Mouse (Mus musculus) retina, postnatal 1 day (tissue): Measurements from ENCODE around the gene Cnksr1.

ENCODE experiments used
- DNase-seq: peaks from one replicate; pipeline ENCODE4 v3.0.0-alpha.2; 2012

Gene Cnksr1

DNA sequence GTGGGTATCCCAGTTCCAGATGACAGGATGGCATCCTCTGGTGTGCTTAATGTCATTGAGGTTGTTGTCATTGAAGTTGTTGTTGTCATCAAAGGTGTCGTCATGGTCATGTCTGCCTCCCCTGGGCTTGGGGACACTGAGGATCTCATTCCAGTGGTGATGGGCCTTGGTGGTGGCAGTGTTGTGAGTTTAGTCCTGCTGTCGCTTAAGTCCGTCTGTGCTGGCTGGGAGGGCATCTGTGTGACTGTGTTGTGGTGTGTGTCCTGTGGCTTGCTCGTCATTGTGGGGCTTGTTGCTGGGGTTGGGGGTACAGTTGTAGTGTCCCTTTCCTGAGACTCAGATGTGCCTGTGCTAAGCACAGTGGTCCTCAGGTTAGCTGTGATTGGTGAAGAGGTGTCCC lies 35.3 kb downstream of the Cnksr1 start, which contains the start of gene Gm7534:
TSS of gene Gm7534 (minus strand) at position 101 of the 400 bp plus-strand sequence.
- DNase-seq = no peak

DNA sequence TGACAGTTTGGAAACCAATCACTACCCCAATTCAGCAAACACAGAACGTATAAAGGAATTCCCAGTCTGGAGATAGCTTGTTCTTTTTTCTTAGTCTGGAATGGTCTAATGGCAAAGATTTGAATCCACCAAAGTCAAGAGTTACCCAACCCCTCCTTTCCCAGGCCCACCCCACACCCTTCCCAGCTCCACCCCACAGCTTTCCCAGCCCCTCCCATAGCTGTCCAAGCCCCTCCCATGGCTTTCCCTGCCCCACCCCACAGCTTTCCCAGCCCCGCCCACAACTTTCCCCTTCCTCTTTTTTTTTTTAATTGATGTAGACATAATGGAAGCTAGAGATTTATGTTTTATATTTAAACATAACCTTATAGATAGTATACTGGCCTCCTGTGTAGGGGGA lies 38.8 kb downstream of the Cnksr1 start:
- no peak for DNase-seq

DNA sequence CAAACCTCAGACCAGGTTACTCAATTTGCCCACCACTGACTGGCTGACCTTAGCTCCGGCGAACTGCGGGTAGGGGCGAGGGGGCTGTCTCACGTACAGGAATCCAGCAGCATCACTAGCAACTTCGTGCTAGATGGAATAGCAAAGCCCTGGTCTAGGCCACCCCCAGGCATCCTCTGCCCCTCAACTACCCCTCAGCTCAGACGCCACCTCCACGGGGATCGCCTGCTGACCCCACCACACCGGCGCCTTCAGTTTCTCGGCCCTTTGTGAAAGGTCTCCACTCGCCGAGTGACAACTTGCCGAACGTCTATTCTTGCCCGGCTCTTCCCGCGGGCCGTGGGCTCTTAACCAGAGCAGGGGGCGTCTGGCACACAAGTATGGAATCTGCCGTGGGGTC lies 51.9 kb downstream of the Cnksr1 start:
- DNase-seq = no peak

DNA sequence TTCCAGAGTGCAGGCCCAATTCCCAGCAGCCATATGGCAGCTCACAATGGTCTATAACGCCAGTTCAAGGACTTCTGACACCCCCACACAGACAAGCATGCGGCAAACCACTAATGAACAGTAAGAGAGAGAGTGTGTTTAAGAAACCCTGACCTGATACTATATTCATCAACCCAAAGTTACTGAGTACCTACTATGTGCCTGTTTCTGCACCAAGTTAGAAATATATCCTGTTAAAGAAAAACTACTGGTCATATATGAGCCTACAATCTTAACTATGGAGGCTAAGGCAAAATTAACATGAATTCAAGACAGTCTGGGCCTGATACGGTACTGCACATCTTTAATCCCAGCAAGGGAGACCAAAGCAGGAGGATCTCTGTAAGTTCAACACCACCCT lies 52.6 kb downstream of the Cnksr1 start:
- DNase-seq = no peak

DNA sequence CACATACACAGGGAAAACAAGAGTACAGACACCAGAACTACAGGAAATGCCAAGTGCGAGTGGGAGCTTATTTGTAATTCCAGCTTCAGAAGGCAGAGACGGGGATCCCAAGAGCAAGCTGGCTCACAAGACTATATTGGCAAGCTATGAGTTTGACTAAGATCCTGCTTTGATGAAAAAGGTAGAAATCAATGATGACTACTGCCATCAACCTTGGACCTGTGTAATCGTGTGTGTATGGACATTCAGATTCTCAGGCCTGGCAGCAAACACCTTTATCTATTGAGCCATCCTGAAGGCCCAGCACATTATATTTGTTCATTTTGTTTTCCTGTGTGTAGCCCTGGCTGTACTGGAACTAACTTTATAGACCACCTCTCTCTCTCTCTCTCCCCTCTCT lies 54.5 kb downstream of the Cnksr1 start:
- no peak for DNase-seq

DNA sequence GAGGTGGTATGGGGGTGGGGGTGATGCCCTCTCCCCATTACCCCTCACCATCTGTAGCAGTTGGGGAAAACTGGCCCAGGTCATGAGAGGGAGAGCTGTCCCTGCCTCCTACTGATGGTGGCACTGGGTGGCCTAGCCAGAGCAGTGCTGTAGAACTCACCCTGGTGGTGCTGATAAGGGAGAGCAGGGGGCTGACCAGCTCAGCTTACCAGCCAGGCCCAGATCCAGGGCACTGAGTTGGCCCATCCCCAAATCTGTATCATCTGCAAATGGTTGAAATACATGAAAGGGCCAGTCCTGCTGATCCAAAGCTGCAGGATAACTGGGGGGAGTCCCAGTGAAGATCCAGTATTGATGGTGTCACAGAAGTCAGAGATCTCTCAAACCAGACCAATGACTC lies 56.4 kb downstream of the Cnksr1 start:
- DNase-seq = no peak

DNA sequence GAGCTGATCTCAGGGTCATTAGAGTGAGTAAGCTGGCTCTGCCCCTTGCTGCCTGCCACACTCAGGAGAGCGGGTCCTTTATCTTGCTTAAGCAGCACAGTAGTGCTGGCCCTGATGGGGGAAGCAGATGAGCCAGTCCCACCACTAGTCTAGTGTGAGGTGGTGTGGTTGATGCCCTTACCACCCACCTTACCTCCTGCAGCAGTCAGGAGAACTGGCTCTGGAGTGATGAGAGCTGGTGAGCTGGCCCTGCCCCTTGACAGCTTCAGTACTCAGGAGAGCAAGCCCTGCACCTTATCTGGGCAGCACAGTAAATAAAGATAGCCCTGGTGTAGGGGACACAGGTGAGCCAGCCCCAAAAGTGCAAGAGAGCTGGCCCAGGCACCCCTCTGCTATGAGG lies 57.1 kb downstream of the Cnksr1 start:
- no peak for DNase-seq
